In the genomic region with DNA sequence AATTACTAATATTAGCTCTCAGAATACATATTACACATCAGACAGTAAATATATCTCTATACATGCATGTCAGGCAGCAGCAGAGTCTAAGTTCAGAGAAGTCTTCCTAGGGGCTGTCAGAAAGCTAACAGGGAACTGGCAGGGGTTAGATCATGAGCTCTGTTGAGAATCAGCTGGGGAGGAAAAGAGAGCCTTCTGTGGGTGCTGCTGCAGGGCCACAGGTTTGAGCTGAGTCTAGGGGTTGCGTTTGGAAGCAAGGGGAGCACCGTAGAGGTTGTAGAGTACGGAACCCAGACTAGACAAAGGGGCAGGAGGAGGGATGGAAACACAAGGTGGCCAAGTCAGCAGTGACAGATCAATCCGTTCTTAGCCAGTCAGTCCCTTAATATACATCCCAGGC, we compare ENCODE assay signal across 24 mouse cellular contexts.
"Had no signal": no experiment of that assay in that cellular context is flagged by ENCODE, and none has a peak within 500 bp of the region (broad histone marks: within the 10 kb centered on the region; RNA-seq: fewer than 3 reads in every experiment).

No protein-coding gene starts in this region.

- H3K9me3 ChIP-seq: heart, embryonic 13.5 days; heart, embryonic 15.5 days; hindbrain, embryonic 13.5 days; hindbrain, embryonic 15.5 days; kidney, embryonic 15.5 days; limb, embryonic 10.5 days; limb, embryonic 12.5 days; liver, embryonic 13.5 days had no signal

- H3K9ac ChIP-seq: heart, embryonic 13.5 days; heart, embryonic 15.5 days; hindbrain, embryonic 13.5 days; hindbrain, embryonic 15.5 days; kidney, embryonic 15.5 days; limb, embryonic 12.5 days; liver, embryonic 13.5 days had no signal

- ATAC-seq: hindbrain, postnatal 0 days; intestine, embryonic 16.5 days had no signal

- H3K36me3 ChIP-seq: heart, embryonic 13.5 days; heart, embryonic 15.5 days; hindbrain, embryonic 13.5 days; hindbrain, embryonic 15.5 days; kidney, embryonic 15.5 days; limb, embryonic 10.5 days; limb, embryonic 12.5 days; liver, embryonic 13.5 days had no signal

- H3K4me3 ChIP-seq: heart, embryonic 13.5 days; heart, embryonic 15.5 days; hindbrain, embryonic 13.5 days; hindbrain, embryonic 15.5 days; kidney, embryonic 15.5 days; limb, embryonic 10.5 days; limb, embryonic 12.5 days; liver, embryonic 13.5 days had no signal

- H3K27ac ChIP-seq: heart, embryonic 13.5 days; heart, embryonic 15.5 days; hindbrain, embryonic 13.5 days; hindbrain, embryonic 15.5 days; hindbrain, postnatal 0 days; kidney, embryonic 15.5 days; kidney, postnatal 0 days; limb, embryonic 10.5 days; limb, embryonic 12.5 days; liver, embryonic 13.5 days had no signal

- DNase-seq: gastrocnemius, postnatal 14 days; gastrocnemius, postnatal 36 days; heart, adult 18-20 months; kidney, adult 11 months; kidney, adult 2 months; kidney, adult 9 months; kidney, postnatal 14 days; kidney, postnatal 36 days; layer of hippocampus, adult 9-11 months; layer of hippocampus, postnatal 36 days; liver; liver, embryonic 13.5 days had no signal

- H3K27me3 ChIP-seq: heart, embryonic 13.5 days; heart, embryonic 15.5 days had no signal

- H3K4me2 ChIP-seq: heart, embryonic 11.5 days; heart, embryonic 13.5 days; heart, embryonic 15.5 days; hindbrain, embryonic 13.5 days; hindbrain, embryonic 15.5 days; kidney, embryonic 15.5 days; limb, embryonic 12.5 days; liver, embryonic 11.5 days; liver, embryonic 13.5 days had no signal
